18 mouse cellular contexts compared by ENCODE assay signal in the genomic region with DNA sequence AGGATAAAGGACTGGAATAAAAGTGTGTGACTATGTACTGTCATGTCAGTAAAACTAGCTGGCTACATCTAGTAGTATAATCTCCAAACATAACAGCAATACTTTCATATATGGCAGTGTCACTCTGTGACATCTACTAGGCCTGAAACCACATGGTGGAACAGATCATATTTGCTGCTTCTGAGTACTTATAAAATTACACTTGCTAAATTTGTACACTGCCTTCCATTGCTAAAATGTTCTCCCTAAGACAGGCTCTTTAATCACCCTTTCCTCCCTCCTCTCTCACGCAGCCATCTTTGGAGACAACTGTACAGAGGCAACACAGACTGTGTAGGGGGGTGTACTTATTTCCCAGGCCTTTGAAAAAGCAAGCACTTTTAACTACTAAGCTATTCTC. TPM values are rescaled to one million over a fixed set of nuclear protein-coding genes. Genes with fewer than 3 reads are reported as not detected.
DNase-seq lines count a peak whose midpoint lies in the region; ATAC-seq and TF ChIP-seq lines count a peak whose summit lies in the region.
"Had no signal": no experiment of that assay in that cellular context is flagged by ENCODE, and none has a peak within 500 bp of the region (broad histone marks: within the 10 kb centered on the region; RNA-seq: fewer than 3 reads in every experiment).

No protein-coding gene starts in this region.

- peak; percentile 80 for DNase-seq in heart, adult 11 months
- peak; percentile 36 for DNase-seq in intestine, embryonic 14.5 days (ENCODE audit: low spot score)
- no peak for DNase-seq in lung, postnatal 0 days (ENCODE audit: low spot score)
- DNase-seq: adrenal gland, postnatal 25 days; cerebellum, adult 18-20 months; kidney, adult 2 months; lung, postnatal 14 days; thymus, adult 2 months had no signal

- no peaks in the 10 kb centered on the region for H3K27me3 ChIP-seq in heart, embryonic 11.5 days (ENCODE audit: control insufficient read depth, insufficient read depth, low read length)
- H3K27me3 ChIP-seq in intestine, embryonic 14.5 days (replicated peaks; ENCODE audit: control insufficient read depth, insufficient read depth, low read length), result no peaks in the 10 kb centered on the region
- H3K27me3 ChIP-seq in intestine, embryonic 16.5 days (replicated peaks; ENCODE audit: control insufficient read depth, insufficient read depth, low read length), result no peaks in the 10 kb centered on the region
- H3K27me3 ChIP-seq in neural tube, embryonic 13.5 days, result no peaks in the 10 kb centered on the region
- H3K27me3 ChIP-seq in neural tube, embryonic 15.5 days (replicated peaks), result no peaks in the 10 kb centered on the region
- H3K27me3 ChIP-seq in lung, postnatal 0 days (replicated peaks; ENCODE audit: insufficient read depth, low read length), result no peaks in the 10 kb centered on the region
- H3K27me3 ChIP-seq: embryonic facial prominence, embryonic 13.5 days; hindbrain, embryonic 12.5 days; limb, embryonic 15.5 days; megakaryocyte, embryonic 14.5 days; stomach, embryonic 15.5 days had no signal

- peaks cover 34% of the 10 kb centered on the region for H3K4me1 ChIP-seq in heart, embryonic 11.5 days (ENCODE audit: control insufficient read depth, insufficient read depth, low read length)
- H3K4me1 ChIP-seq in intestine, embryonic 14.5 days (replicated peaks; ENCODE audit: control insufficient read depth, insufficient read depth, low read length), result peaks cover 34% of the 10 kb centered on the region
- peaks cover 27% of the 10 kb centered on the region for H3K4me1 ChIP-seq in intestine, embryonic 16.5 days (ENCODE audit: control insufficient read depth, insufficient read depth, low read length)
- peaks cover 66% of the 10 kb centered on the region for H3K4me1 ChIP-seq in neural tube, embryonic 13.5 days (replicated peaks)
- peaks cover 62% of the 10 kb centered on the region for H3K4me1 ChIP-seq in neural tube, embryonic 15.5 days
- peaks cover 15% of the 10 kb centered on the region for H3K4me1 ChIP-seq in lung, postnatal 0 days (ENCODE audit: insufficient read depth, low read depth, low read length)

- TF ChIP-seq EP300 in lung, postnatal 0 days (IDR thresholded peaks at IDR 0.05), result no peak

- no peak for TF ChIP-seq CTCF in lung, postnatal 0 days (IDR thresholded peaks at IDR 0.05)

- ATAC-seq in heart, embryonic 11.5 days (replicated peaks; ENCODE audit: insufficient number of reproducible peaks, low FRiP score, low TSS enrichment), result no peak
- ATAC-seq in intestine, embryonic 14.5 days (replicated peaks; ENCODE audit: low FRiP score, low TSS enrichment, low read depth), result no peak
- no peak for ATAC-seq in intestine, embryonic 16.5 days
- no peak for ATAC-seq in neural tube, embryonic 13.5 days (ENCODE audit: low read depth)
- ATAC-seq in neural tube, embryonic 15.5 days (ENCODE audit: low FRiP score), result no peak
- ATAC-seq in lung, postnatal 0 days, result no peak

- H3K27ac ChIP-seq in heart, embryonic 11.5 days (ENCODE audit: low read depth, low read length), result no peak overlapping the region
- H3K27ac ChIP-seq in intestine, embryonic 14.5 days (ENCODE audit: low read depth), result 0 out of 2 replicates have a peak overlapping the region, but pooled peaks have one; percentile 88
- no peak overlapping the region for H3K27ac ChIP-seq in intestine, embryonic 16.5 days (ENCODE audit: low read length)
- H3K27ac ChIP-seq in neural tube, embryonic 13.5 days (replicated peaks), result peak overlapping the region; percentile 97; the same call in 1 of the 2 replicates
- no peak overlapping the region for H3K27ac ChIP-seq in neural tube, embryonic 15.5 days (replicated peaks)
- H3K27ac ChIP-seq in lung, postnatal 0 days (ENCODE audit: low read length), result no peak overlapping the region
- H3K27ac ChIP-seq: embryonic facial prominence, embryonic 13.5 days; forebrain, embryonic 10.5 days had no signal

- no peaks in the 10 kb centered on the region for H3K9me3 ChIP-seq in heart, embryonic 11.5 days (replicated peaks; ENCODE audit: control insufficient read depth, low read length)
- H3K9me3 ChIP-seq in intestine, embryonic 14.5 days (ENCODE audit: control insufficient read depth, low read length), result no peaks in the 10 kb centered on the region
- H3K9me3 ChIP-seq in intestine, embryonic 16.5 days (ENCODE audit: control insufficient read depth, low read length), result no peaks in the 10 kb centered on the region
- H3K9me3 ChIP-seq in neural tube, embryonic 13.5 days, result no peaks in the 10 kb centered on the region
- H3K9me3 ChIP-seq in neural tube, embryonic 15.5 days (replicated peaks), result no peaks in the 10 kb centered on the region
- H3K9me3 ChIP-seq in lung, postnatal 0 days (ENCODE audit: low read length), result no peaks in the 10 kb centered on the region
- H3K9me3 ChIP-seq: embryonic facial prominence, embryonic 13.5 days; forebrain, embryonic 10.5 days; hindbrain, embryonic 12.5 days; limb, embryonic 15.5 days; megakaryocyte, embryonic 14.5 days; stomach, embryonic 15.5 days had no signal

- 56% methylated on average over 1 of the region's 1 CpGs for WGBS in heart, embryonic 11.5 days (ENCODE audit: insufficient replicate concordance)
- 39% methylated on average over 1 of the region's 1 CpGs for WGBS in intestine, embryonic 14.5 days
- 38% methylated on average over 1 of the region's 1 CpGs for WGBS in intestine, embryonic 16.5 days
- WGBS in neural tube, embryonic 13.5 days, result 40% methylated on average over 1 of the region's 1 CpGs
- 23% methylated on average over 1 of the region's 1 CpGs for WGBS in neural tube, embryonic 15.5 days
- WGBS in lung, postnatal 0 days, result 50% methylated on average over 1 of the region's 1 CpGs

- H3K4me2 ChIP-seq in heart, embryonic 11.5 days, result no peak overlapping the region
- no peak overlapping the region for H3K4me2 ChIP-seq in intestine, embryonic 14.5 days (ENCODE audit: low read length)
- no peak overlapping the region for H3K4me2 ChIP-seq in intestine, embryonic 16.5 days (ENCODE audit: low read depth, low read length)
- no peak overlapping the region for H3K4me2 ChIP-seq in neural tube, embryonic 13.5 days
- H3K4me2 ChIP-seq in neural tube, embryonic 15.5 days, result no peak overlapping the region
- H3K4me2 ChIP-seq in lung, postnatal 0 days (replicated peaks; ENCODE audit: low read depth, low read length), result no peak overlapping the region
- H3K4me2 ChIP-seq: hindbrain, embryonic 12.5 days had no signal

- 0 out of 2 replicates have a peak, but pooled peaks cover 5% of the 10 kb centered on the region for H3K36me3 ChIP-seq in heart, embryonic 11.5 days (ENCODE audit: control insufficient read depth, insufficient read depth, low read length)
- H3K36me3 ChIP-seq in intestine, embryonic 14.5 days (ENCODE audit: control insufficient read depth, insufficient read depth, low read length), result peaks cover 37% of the 10 kb centered on the region
- 0 out of 2 replicates have a peak, but pooled peaks cover 4% of the 10 kb centered on the region for H3K36me3 ChIP-seq in intestine, embryonic 16.5 days (ENCODE audit: control insufficient read depth, insufficient read depth, low read length)
- H3K36me3 ChIP-seq in neural tube, embryonic 13.5 days, result peaks cover 25% of the 10 kb centered on the region
- peaks cover 10% of the 10 kb centered on the region for H3K36me3 ChIP-seq in neural tube, embryonic 15.5 days
- H3K36me3 ChIP-seq in lung, postnatal 0 days (ENCODE audit: insufficient read depth, low read length), result peaks cover 3% of the 10 kb centered on the region; the same call in 1 of the 2 replicates

- H3K4me3 ChIP-seq in heart, embryonic 11.5 days (ENCODE audit: low read depth, low read length), result no peak overlapping the region
- H3K4me3 ChIP-seq in intestine, embryonic 14.5 days (ENCODE audit: low read depth, low read length), result no peak overlapping the region
- no peak overlapping the region for H3K4me3 ChIP-seq in intestine, embryonic 16.5 days (ENCODE audit: low read length)
- no peak overlapping the region for H3K4me3 ChIP-seq in neural tube, embryonic 13.5 days
- H3K4me3 ChIP-seq in neural tube, embryonic 15.5 days (replicated peaks), result no peak overlapping the region
- H3K4me3 ChIP-seq in lung, postnatal 0 days (ENCODE audit: low read depth, low read length), result no peak overlapping the region
- H3K4me3 ChIP-seq: embryonic facial prominence, embryonic 13.5 days; hindbrain, embryonic 12.5 days; limb, embryonic 15.5 days; megakaryocyte, embryonic 14.5 days; stomach, embryonic 15.5 days had no signal

- H3K9ac ChIP-seq in heart, embryonic 11.5 days (ENCODE audit: low read depth, low read length), result no peak overlapping the region
- no peak overlapping the region for H3K9ac ChIP-seq in intestine, embryonic 14.5 days (ENCODE audit: low read length)
- no peak overlapping the region; the same call in 1 of the 2 replicates for H3K9ac ChIP-seq in intestine, embryonic 16.5 days (ENCODE audit: low read depth, low read length)
- no peak overlapping the region for H3K9ac ChIP-seq in neural tube, embryonic 13.5 days
- no peak overlapping the region for H3K9ac ChIP-seq in neural tube, embryonic 15.5 days (replicated peaks)
- no peak overlapping the region for H3K9ac ChIP-seq in lung, postnatal 0 days (replicated peaks; ENCODE audit: low read depth)
- H3K9ac ChIP-seq: embryonic facial prominence, embryonic 13.5 days; hindbrain, embryonic 12.5 days; limb, embryonic 15.5 days; stomach, embryonic 15.5 days had no signal

RNA-seq across cellular contexts. Expression of a gene that starts 13.8 kb away (rescaled TPM):
- 61.5 and 65.2 TPM in 2 replicates for polyA plus RNA-seq in heart, embryonic 11.5 days (2014; fragmentation: Nextera tagmentation; extraction: Ambion mirVana)
- polyA plus RNA-seq in intestine, embryonic 14.5 days (2014; fragmentation: Nextera tagmentation; extraction: Ambion mirVana), result 80.7 and 85.5 TPM in 2 replicates
- polyA plus RNA-seq in intestine, embryonic 16.5 days (2015; fragmentation: Nextera tagmentation; extraction: Ambion mirVana), result 74.6 and 83.1 TPM in 2 replicates
- 151 and 160 TPM in 2 replicates for polyA plus RNA-seq in neural tube, embryonic 13.5 days (2015; fragmentation: Nextera tagmentation; extraction: Ambion mirVana)
- polyA plus RNA-seq in neural tube, embryonic 15.5 days (2015; fragmentation: Nextera tagmentation; extraction: Ambion mirVana), result 137 and 147 TPM in 2 replicates
- 97.3 and 106 TPM in 2 replicates for polyA plus RNA-seq in lung, postnatal 0 days (2015; fragmentation: Nextera tagmentation; extraction: Ambion mirVana)

Comparison
In these comparisons a context has a peak if more than half of its experiments do, and no peak if none do; other contexts are left out.
1. H3K27ac ChIP-seq: peak in intestine, embryonic 14.5 days (single experiment) and neural tube, embryonic 13.5 days (single experiment); none in heart, embryonic 11.5 days (single experiment), intestine, embryonic 16.5 days (single experiment), neural tube, embryonic 15.5 days (single experiment) and lung, postnatal 0 days (single experiment).